Mouse (Mus musculus) ES-E14 (cell line): ENCODE results near the gene Tmem231. TPM values are rescaled to one million over a fixed set of nuclear protein-coding genes. Genes with fewer than 3 reads are reported as not detected.

ENCODE experiments used
- DNase-seq: peaks from one replicate; pipeline ENCODE4 v3.0.0-alpha.2; 2013; ENCODE audit warnings: low read depth, low spot score
- H3K27ac ChIP-seq: 2 replicates; pipeline ENCODE4 v1.5.1; 2012; ENCODE audit warnings: low read depth, mild to moderate bottlenecking, low read length, moderate library complexity, mixed read lengths; ENCODE audit not compliant: poor library complexity, insufficient read depth, severe bottlenecking
- H3K36me3 ChIP-seq: 2 replicates; pipeline ENCODE4 v1.6.1; 2012; ENCODE audit warnings: mild to moderate bottlenecking, low read length, moderate library complexity, mixed read lengths; ENCODE audit not compliant: control insufficient read depth, poor library complexity, insufficient read depth, severe bottlenecking
- H3K4me1 ChIP-seq, 2 experiments: fragments of 150-350 bp in 1 of 2; sonication (generic) in 1 of 2; 2 replicates each; pipeline ENCODE4 v1.6.1; 2012; ENCODE audit warnings: low read length in 2 of 2, mild to moderate bottlenecking in 1 of 2, mixed read lengths in 1 of 2; ENCODE audit not compliant: control insufficient read depth in 2 of 2, insufficient read depth in 2 of 2, poor library complexity in 1 of 2
- H3K4me3 ChIP-seq, 2 experiments: fragments of 150-350 bp in 1 of 2; sonication (generic) in 1 of 2; 2 replicates each; pipeline ENCODE4 v1.5.1; 2012; ENCODE audit warnings: low read length in 2 of 2, low read depth in 1 of 2, mild to moderate bottlenecking in 1 of 2, mixed read lengths in 1 of 2; ENCODE audit not compliant: insufficient read depth in 1 of 2, poor library complexity in 1 of 2, severe bottlenecking in 1 of 2
- H3K9ac ChIP-seq: 2 replicates; pipeline ENCODE4 v1.6.1; 2012; ENCODE audit warnings: low read depth, mild to moderate bottlenecking, low read length, mixed read lengths; ENCODE audit not compliant: poor library complexity, insufficient read depth, severe bottlenecking
- H3K9me3 ChIP-seq: fragments of 150-350 bp; sonication (generic); 2 replicates; pipeline ENCODE4 v1.6.1; 2012; ENCODE audit warnings: low read depth, mild to moderate bottlenecking, low read length; ENCODE audit not compliant: control insufficient read depth, insufficient read depth
- CHD2 ChIP-seq: IDR thresholded peaks from 2 replicates; pipeline ENCODE4 v1.6.1; 2014; ENCODE audit warnings: mild to moderate bottlenecking, low read depth, low read length, inconsistent platforms
- HCFC1 ChIP-seq: IDR thresholded peaks from 2 replicates; pipeline ENCODE4 v1.6.1; 2012; ENCODE audit warnings: low read length, inconsistent platforms, borderline replicate concordance; ENCODE audit not compliant: insufficient read depth
- MAFK ChIP-seq: IDR thresholded peaks from 2 replicates; pipeline ENCODE4 v1.6.1; 2014; ENCODE audit warnings: mild to moderate bottlenecking, low read depth, low read length, inconsistent platforms; ENCODE audit not compliant: insufficient read depth
- ZC3H11A ChIP-seq: IDR thresholded peaks from 2 replicates; pipeline ENCODE4 v1.6.1; 2012; ENCODE audit warnings: low read depth, mild to moderate bottlenecking, inconsistent platforms, low read length, borderline replicate concordance
- ZNF384 ChIP-seq: IDR thresholded peaks from 2 replicates; pipeline ENCODE4 v1.6.1; 2012; ENCODE audit warnings: low read depth, low read length, inconsistent platforms
- in situ Hi-C, 2 experiments: fragments of 600-800 bp; cut with MboI; formaldehyde crosslinking; loops; one replicate each; pipeline ENCODE4 v1.15.1; 2025; ENCODE audit warnings: low sequenced_read_pairs in 2 of 2, inconsistent platforms in 1 of 2; ENCODE audit not compliant: unreplicated experiment in 2 of 2
- total RNA-seq: library from RNA; depleted of rRNA; stranded (reverse); fragments of 300-350 nt; gene quantifications from 2 replicates; pipeline ENCODE4 v1.2.3, GENCODE M21; 2012

Gene Tmem231
- total RNA-seq, 1 experiment = 30.3 TPM

DNA sequence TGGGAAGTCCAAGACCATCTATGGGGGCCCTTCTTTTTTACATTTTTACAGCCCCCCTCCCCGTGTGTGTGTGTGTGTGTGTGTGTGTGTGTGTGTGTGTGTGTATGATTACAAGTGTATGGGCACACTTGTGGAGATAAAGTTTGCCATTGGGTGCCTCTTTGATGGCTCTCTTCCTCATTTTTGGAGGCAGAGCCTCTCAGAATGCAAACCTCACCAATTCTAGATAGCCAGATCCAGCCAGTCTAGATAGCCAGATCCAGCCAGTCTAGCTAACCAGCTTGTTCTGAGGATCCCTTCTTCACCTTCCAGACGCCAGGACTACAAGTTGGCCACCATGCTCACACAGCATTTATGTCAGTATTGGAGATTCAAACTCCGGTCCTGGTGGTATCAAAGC, 62.4 kb downstream of the Tmem231 start:
- Histone ChIP-seq H3K9ac (no peak overlapping the region), H3K9me3 (no peaks in the 10 kb centered on the region), H3K36me3 (peaks cover 7% of the 10 kb centered on the region; the same call in 1 of the 2 replicates), H3K4me3 (no peak overlapping the region), H3K27ac (no peak overlapping the region), H3K4me1 (peaks cover 4 to 9% of the 10 kb centered on the region in 2 experiments)
- in situ Hi-C loops = no loop called here
- DNase-seq = no peak
- TF ChIP-seq ZNF384 = no peak
- TF ChIP-seq ZC3H11A = no peak
- no peak for TF ChIP-seq MAFK
- TF ChIP-seq CHD2 = no peak
- no peak for TF ChIP-seq HCFC1

DNA sequence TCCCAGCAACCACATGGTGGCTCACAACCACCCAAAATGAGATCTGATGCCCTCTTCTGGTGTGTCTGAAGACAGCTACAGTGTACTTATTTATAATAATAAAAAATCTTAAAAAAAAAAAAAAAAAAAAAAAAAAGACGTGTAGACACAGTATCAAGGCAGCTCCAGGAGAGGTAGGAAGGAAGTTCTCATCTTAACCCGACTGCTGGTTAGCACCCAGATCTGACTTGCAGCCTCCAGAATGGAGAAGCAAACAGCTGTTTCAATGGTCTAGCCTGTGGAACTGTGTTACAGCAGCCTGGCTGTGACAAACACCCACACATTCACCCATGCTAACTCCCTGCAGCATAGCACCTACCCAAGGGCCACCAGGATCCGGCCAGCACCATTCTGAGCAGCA, 63.3 kb downstream of the Tmem231 start:
- in situ Hi-C loops = no loop called here
- Histone ChIP-seq H3K9me3 (no peaks in the 10 kb centered on the region), H3K36me3 (peaks cover 13% of the 10 kb centered on the region; the same call in 1 of the 2 replicates), H3K9ac (no peak overlapping the region), H3K27ac (no peak overlapping the region), H3K4me1 (peaks cover 4 to 7% of the 10 kb centered on the region in 2 experiments), H3K4me3 (no peak overlapping the region)
- DNase-seq = no peak
- no peak for TF ChIP-seq MAFK
- no peak for TF ChIP-seq ZC3H11A
- TF ChIP-seq CHD2 = no peak
- no peak for TF ChIP-seq ZNF384
- TF ChIP-seq HCFC1 = no peak

GRCm38 (mm10) chr8:111868664-111869063, 65.0 kb downstream of the Tmem231 start:
- no peak overlapping the region for H3K4me3 ChIP-seq
- H3K36me3 ChIP-seq = peaks cover 9% of the 10 kb centered on the region; the same call in 1 of the 2 replicates
- DNase-seq = no peak
- in situ Hi-C loops = no loop called here
- no peak for TF ChIP-seq CHD2
- no peak for TF ChIP-seq ZNF384
- TF ChIP-seq MAFK = peak; percentile 53; the same call in 1 of the 2 replicates
- H3K9ac ChIP-seq = no peak overlapping the region
- H3K4me1 ChIP-seq = peaks cover 4 to 5% of the 10 kb centered on the region in 2 experiments
- H3K27ac ChIP-seq = no peak overlapping the region
- H3K9me3 ChIP-seq = no peaks in the 10 kb centered on the region

- TF ChIP-seq HCFC1 (no peak), CHD2 (no peak), ZC3H11A (no peak), ZNF384 (no peak), MAFK (no peak)
- peaks cover 4 to 5% of the 10 kb centered on the region in 2 experiments for H3K4me1 ChIP-seq
- no peaks in the 10 kb centered on the region for H3K9me3 ChIP-seq
- H3K27ac ChIP-seq = no peak overlapping the region
- no peak overlapping the region for H3K9ac ChIP-seq
- DNase-seq = no peak
- in situ Hi-C loops = no loop called here
- peaks cover 9% of the 10 kb centered on the region; the same call in 1 of the 2 replicates for H3K36me3 ChIP-seq
- H3K4me3 ChIP-seq = no peak overlapping the region
Observed at GRCm38 (mm10) chr8:111865857-111866256, 67.8 kb downstream of the Tmem231 start.

GRCm38 (mm10) chr8:111865130-111865852, 68.4 kb downstream of the Tmem231 start:
- DNase-seq = no peak
- H3K36me3 ChIP-seq = peaks cover 9% of the 10 kb centered on the region; the same call in 1 of the 2 replicates
- H3K9me3 ChIP-seq = no peaks in the 10 kb centered on the region
- TF ChIP-seq ZC3H11A (no peak), CHD2 (no peak), MAFK (no peak), ZNF384 (no peak), HCFC1 (no peak)
- H3K4me3 ChIP-seq = no peak overlapping the region
- H3K9ac ChIP-seq = no peak overlapping the region
- in situ Hi-C loops = no loop called here
- no peak overlapping the region for H3K27ac ChIP-seq
- H3K4me1 ChIP-seq = peaks cover 4 to 5% of the 10 kb centered on the region in 2 experiments
